Mouse (Mus musculus) monocyte, adult 5-6 weeks (primary cell): Measurements from ENCODE around the gene Smok2a. TPM values are rescaled to one million over a fixed set of nuclear protein-coding genes. Genes with fewer than 3 reads are reported as not detected.
"Not testable (repeated sequence)": the region's sequence is repeated elsewhere in the genome, so short reads cannot be mapped to it uniquely, and the experiment has no call there.

Experiments used
- ATAC-seq: fragments of 153-309, 156-312 bp; replicated peaks from 2 replicates; pipeline ENCODE4 v1.8.0; 2017; ENCODE audit warnings: mild to moderate bottlenecking; ENCODE audit not compliant: low TSS enrichment, insufficient number of reproducible peaks, severe bottlenecking, poor library complexity, low FRiP score
- total RNA-seq: library from RNA; stranded (forward); fragments of 200-1000, 200-491, 200-594 nt; gene quantifications from 3 replicates; pipeline ENCODE4 v1.2.3, GENCODE M21; 2017

Gene Smok2a
- total RNA-seq, 1 experiment from 2014 or later = not detected

DNA sequence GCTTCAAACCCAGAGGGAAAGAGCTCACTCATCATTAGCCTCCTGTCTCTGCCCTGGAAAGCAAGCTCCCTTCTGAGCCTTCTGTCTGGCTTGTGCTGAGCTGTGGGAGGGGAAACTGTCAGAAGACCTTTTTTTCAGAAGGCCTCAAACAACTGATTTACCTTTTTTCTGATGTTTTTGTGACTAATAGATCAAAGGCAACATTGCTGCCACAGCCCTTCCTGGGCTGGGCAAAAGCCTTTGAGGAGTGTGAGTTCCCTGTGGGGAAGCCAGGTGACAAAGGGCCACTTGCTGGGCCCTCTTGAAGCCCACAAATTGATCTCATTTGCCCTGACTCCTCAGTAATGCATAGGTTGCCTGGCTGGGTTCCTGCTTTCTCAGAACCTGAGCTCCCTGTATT lies 12.5 kb upstream of the Smok2a start:
- ATAC-seq = not testable (repeated sequence)

DNA sequence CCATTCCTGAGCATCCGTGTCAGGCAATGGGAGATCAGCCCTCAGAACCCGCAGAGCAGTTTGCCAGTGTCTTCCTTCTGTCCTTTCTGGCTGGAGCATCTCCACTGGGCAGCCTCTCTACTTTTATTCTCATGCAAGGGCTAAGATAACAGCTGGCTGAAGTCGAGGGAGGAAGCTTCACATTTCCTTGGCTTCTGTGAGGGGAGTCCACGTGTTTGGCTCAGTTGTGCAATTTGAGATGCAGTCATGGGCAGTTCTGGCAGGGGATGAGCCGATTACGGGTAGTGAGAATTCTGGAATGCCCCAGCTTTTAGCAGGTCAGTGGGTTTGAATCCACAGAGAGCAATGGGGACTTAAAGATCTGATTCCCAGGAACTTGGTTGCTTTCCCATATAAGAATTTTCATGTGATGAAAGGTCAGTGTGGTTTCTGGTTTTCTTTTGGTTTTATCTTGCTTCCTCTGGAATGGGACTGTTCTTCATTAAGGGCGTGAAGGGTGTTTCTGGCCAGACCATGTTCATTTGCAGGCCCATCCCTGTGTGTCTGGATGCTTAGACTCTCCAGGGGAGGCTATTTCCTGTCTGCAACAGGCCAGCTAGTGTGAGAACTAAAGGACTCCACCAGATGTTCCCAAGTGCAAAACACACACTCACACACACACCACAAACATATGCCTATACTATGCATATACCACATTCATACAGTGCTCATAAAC lies 8.7 kb upstream of the Smok2a start:
- no peak for ATAC-seq

DNA sequence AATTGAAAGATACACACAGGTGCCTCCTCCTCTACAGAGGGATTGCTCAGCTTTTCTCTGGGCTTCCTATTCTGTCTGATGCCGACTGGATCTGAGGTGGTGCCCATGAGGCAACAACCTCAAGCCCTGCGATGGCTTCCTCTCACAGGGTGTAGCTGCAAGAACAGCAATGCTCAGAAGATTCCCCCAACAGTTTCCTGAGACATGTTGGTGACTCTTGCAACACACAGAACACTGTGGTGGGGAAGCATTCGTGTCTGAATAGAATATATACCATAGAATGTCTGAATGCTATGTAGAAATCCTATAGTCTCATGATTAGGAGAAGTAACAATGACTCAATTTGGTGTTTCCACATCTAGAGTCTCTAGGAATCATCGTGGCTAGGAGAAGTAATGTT lies 6.8 kb upstream of the Smok2a start:
- ATAC-seq = no peak

DNA sequence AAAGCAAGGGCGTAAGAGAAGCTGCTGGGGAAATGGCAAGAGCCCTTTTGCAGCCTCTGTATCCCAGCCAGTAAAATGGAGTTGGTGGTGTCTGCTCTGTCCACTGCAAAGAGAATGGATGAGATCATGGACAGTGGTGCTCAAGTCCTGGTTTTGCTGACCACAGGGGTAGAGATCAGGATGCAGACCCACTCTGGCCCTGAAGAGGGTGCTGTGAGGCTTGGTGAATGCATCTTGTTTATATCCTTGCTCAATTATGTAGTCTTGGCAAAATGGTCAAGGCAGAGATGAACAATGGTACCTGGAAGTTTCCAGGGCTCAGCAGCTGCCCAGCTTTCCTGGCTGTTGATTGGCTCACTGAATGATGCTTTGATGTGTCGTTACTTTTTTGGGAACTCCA lies 5.4 kb upstream of the Smok2a start:
- no peak for ATAC-seq

DNA sequence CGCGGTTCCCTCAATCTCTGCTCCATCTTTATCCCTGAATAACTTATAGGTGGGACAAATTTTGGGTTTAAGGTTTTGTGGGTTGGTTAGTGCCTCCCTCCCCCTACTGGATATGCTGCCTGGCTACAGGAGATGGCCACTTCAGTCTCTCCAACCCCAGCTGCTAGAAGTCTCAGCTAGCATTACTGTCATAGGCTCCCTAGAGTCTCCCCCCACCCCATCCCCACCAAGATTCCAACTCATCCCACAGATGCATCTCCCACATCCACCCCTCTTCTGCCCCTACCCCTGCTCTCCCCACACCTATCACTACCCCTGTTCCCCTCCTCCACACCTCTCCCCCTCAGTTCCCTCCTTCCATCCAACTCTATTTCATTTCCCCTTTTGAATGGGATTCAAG lies 933 bp downstream of the Smok2a start:
- ATAC-seq = not testable (repeated sequence)

DNA sequence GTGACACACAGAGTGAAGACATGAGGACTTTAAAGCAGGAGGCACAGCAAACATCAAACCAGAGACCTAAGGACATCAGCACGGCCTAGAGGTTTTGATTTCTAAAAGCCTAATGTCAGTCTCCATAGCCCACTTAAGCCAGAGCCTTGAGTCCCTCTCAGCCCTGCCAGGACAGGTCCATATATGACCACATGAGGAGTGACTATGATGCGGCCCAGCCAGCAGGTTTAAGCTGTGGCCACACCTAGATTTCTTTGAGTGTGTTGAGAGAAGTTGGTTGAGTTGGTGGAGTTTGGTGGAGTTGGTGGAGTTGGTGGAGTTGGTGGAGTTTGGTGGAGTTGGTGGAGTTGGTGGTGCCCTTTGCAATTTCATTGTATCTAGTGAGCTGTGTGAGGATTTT lies 9.0 kb downstream of the Smok2a start, which contains the start of gene Smok2b:
TSS of gene Smok2b (plus strand) at position 301 of the 400 bp plus-strand sequence.
- not testable (repeated sequence) for ATAC-seq

DNA sequence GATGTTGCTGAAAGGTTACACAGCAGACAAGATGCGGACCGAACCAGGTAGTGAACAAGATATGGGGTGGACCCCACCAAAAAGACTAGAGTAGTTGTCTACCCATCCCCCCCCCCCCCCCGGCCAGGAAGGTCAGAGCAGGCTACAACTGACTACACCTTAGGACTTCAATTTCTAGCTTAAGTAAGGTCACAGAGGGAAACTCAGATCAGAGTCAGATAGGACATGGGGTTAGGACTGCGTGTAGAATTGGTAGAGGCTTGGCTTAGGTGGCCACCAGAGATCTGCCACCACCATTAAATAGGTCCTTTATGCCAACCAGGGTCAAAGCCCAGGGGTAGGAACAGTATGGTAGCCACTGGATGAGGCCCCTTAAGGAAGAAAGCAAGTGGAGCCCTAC lies 18.5 kb downstream of the Smok2a start:
- not testable (repeated sequence) for ATAC-seq

DNA sequence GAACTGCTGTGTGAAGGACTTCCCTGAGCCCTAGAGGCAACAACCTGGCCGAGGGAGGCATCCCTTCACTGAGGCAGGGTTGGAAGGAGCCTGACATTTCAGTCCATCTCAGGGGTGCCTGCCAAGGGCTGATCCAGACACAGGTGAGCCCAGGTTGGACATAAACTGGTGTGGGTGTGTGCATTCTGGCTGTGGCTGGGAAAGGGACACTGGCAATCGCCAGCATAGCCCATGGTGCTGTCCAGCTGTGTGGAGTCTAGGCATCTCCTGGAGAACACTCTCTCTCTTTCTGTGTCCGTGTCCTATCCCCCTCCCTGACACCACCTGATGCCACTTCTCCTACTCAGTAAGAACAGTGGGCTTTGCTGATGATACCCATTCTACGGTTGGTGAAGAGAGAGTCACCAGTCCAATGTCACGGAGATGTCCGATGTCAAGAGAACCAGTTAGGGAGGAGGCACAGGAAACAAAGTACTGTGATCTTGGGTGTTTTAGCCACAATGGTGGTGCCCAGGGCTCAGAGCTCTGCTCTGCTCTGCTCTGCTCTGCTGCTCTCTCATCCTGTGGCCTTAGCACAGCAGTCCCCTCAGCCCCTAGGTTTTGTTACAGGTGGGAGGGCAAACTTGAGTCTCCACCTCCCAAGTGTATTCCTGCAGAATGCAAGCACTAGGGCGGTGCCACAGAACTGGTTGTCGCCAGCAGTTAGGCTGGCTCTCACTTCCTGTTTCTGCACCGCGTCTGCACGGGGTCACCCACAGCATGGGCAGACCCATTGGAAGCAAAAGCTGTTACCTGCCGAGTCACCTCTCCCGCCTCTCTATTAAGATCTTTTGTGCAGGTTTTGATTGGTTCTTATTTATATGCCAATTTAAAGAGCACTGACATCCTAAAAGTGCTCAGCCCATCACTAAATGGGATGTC lies 20.1 kb downstream of the Smok2a start:
- ATAC-seq = peak; percentile 46

DNA sequence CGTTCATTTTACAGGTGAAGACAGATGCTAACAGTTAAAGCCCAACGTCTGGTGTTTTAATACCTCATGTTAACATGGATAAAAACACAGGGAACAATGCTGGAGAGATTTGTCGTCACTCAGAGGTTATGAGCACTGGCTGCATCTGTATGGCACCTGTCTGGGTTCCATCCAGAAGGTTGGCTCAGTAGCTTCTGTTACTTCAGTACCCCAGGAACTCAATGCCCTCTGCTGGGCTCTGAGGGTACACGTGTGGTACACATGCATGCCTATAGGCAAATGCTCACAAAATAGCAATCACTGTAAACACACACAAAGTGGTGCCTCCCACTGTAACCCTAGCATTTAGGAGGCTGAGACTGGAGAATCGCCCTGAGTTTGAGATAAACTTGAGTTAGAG lies 33.8 kb downstream of the Smok2a start:
- peak; percentile 21; the same call in 1 of the 2 replicates for ATAC-seq

Other genes with a start within 250 kb of the Smok2a start
- gene Wtap, start 227.0 kb upstream of the Smok2a start, total RNA-seq = 228 to 388 TPM (median 260 TPM) in 3 replicates
- gene Sod2, start 214.3 kb upstream of the Smok2a start, total RNA-seq = 65.9 to 86.6 TPM (median 72.3 TPM) in 3 replicates
- 1.3 to 2.8 TPM in 2 of 3 replicates, not detected in the other for gene Gpr31b, start 168.9 kb upstream of the Smok2a start, total RNA-seq
- 0.85 TPM in 1 of 3 replicates, not detected in the others for gene Tcp10b, start 160.1 kb upstream of the Smok2a start, total RNA-seq
- 0.76 to 1.4 TPM (median 0.78 TPM) in 3 replicates for gene Unc93a, start 89.4 kb upstream of the Smok2a start, total RNA-seq
- gene Smok2b, start 9.1 kb downstream of the Smok2a start, total RNA-seq = not detected in 3 replicates
- 1.0 to 1.6 TPM in 2 of 3 replicates, not detected in the other for gene Tcp10c, start 133.4 kb downstream of the Smok2a start, total RNA-seq